Mouse (Mus musculus) ES-Bruce4 (cell line): ENCODE data around the gene Tceal6. TPM values are rescaled to one million over a fixed set of nuclear protein-coding genes. Genes with fewer than 3 reads are reported as not detected.
A peak's percentile ranks its signal among the peaks of the same experiment; 100 is the strongest.
"Not testable (repeated sequence)": the region's sequence is repeated elsewhere in the genome, so short reads cannot be mapped to it uniquely, and the experiment has no call there.

Source experiments
- H3K27ac ChIP-seq: 2 replicates; pipeline ENCODE4 v1.5.1; 2012; ENCODE audit warnings: low read length, inconsistent platforms; ENCODE audit not compliant: insufficient read depth
- H3K27me3 ChIP-seq: 2 replicates; pipeline ENCODE4 v1.6.1; 2012; ENCODE audit warnings: mild to moderate bottlenecking, low read length, inconsistent platforms; ENCODE audit not compliant: control insufficient read depth, poor library complexity, insufficient read depth, severe bottlenecking
- H3K36me3 ChIP-seq: 2 replicates; pipeline ENCODE4 v1.6.1; 2012; ENCODE audit warnings: inconsistent platforms, mild to moderate bottlenecking, low read length, moderate library complexity; ENCODE audit not compliant: control insufficient read depth, poor library complexity, insufficient read depth, severe bottlenecking
- H3K4me1 ChIP-seq: one replicate; pipeline ENCODE4 v1.8.1; 2011; ENCODE audit warnings: low read length; ENCODE audit not compliant: control insufficient read depth, insufficient read depth
- H3K4me3 ChIP-seq: 2 replicates; pipeline ENCODE4 v1.5.1; 2011; ENCODE audit warnings: low read depth, mild to moderate bottlenecking, low read length
- H3K9ac ChIP-seq: 2 replicates; pipeline ENCODE4 v1.6.1; 2012; ENCODE audit warnings: low read depth, mild to moderate bottlenecking, inconsistent platforms; ENCODE audit not compliant: poor library complexity, severe bottlenecking
- H3K9me3 ChIP-seq: replicated peaks from 2 replicates; pipeline ENCODE4 v1.6.1; 2012; ENCODE audit warnings: mild to moderate bottlenecking, low read length, inconsistent platforms; ENCODE audit not compliant: control insufficient read depth, poor library complexity, insufficient read depth, severe bottlenecking
- CTCF ChIP-seq: IDR thresholded peaks from one replicate; pipeline ENCODE4 v1.8.1; 2011; ENCODE audit warnings: low read depth, low read length
- EP300 ChIP-seq: IDR thresholded peaks from 2 replicates; pipeline ENCODE4 v1.6.1; 2011; ENCODE audit warnings: low read depth, low read length; ENCODE audit not compliant: insufficient read depth
- POLR2A ChIP-seq: IDR thresholded peaks from one replicate; pipeline ENCODE4 v1.8.1; 2011; ENCODE audit warnings: low read length; ENCODE audit not compliant: insufficient read depth
- polyA plus RNA-seq: library from polyadenylated mRNA; stranded (reverse); fragments of >200 nt; gene quantifications from 2 replicates; pipeline ENCODE4 v1.2.4, GENCODE M21; 2011; ENCODE audit warnings: low read depth; ENCODE audit not compliant: missing spikeins, insufficient read depth, insufficient read length

Tceal6 gene
- polyA plus RNA-seq: not detected in 2 replicates

GRCm38 (mm10) chrX:135210436-135211221 is at the start of gene Tceal6:
TSS of gene Tceal6 (minus strand) at chrX:135210687.
- Histone ChIP-seq H3K27ac (no peak within 1 kb of the TSS), H3K4me3 (peak within 1 kb of the TSS; percentile 29; the same call in 1 of the 2 replicates), H3K9me3 (no peaks in the 10 kb centered on the region), H3K9ac (no peak within 1 kb of the TSS), H3K36me3 (no peaks in the 10 kb centered on the region), H3K4me1 (peaks cover 2% of the 10 kb centered on the region), H3K27me3 (no peaks in the 10 kb centered on the region)
- no peak for TF ChIP-seq POLR2A
- no peak for TF ChIP-seq CTCF
- no peak for TF ChIP-seq EP300

- H3K9ac ChIP-seq, H3K4me1 ChIP-seq, H3K9me3 ChIP-seq, H3K36me3 ChIP-seq, H3K27me3 ChIP-seq, H3K27ac ChIP-seq: not testable (repeated sequence)
- peak overlapping the region; percentile 29; the same call in 1 of the 2 replicates for H3K4me3 ChIP-seq
Observed at GRCm38 (mm10) chrX:135209773-135210435, 583 bp downstream of the Tceal6 start.

DNA sequence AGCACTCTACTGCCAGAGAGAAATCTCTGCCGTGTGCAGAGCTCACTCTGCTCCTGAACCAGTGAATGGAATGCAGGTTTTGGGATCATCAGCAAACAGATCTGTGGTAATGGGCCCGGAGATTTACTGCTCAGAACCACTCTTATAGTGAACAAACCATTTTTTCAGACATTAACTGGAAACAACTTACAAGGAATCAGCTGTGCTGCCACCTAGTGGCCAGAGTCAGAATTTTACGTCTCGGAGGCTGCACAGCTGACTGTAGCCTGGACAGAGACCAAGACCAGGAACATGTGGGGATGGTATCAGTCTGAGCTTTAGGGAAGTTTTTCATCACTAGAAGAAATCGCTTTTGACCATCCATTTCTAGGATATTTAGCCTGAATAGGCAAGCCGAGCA is 20.6 kb downstream of the Tceal6 start:
- not testable (repeated sequence) for H3K36me3 ChIP-seq, H3K27me3 ChIP-seq, H3K9ac ChIP-seq, H3K27ac ChIP-seq, H3K4me1 ChIP-seq, H3K9me3 ChIP-seq, H3K4me3 ChIP-seq

DNA sequence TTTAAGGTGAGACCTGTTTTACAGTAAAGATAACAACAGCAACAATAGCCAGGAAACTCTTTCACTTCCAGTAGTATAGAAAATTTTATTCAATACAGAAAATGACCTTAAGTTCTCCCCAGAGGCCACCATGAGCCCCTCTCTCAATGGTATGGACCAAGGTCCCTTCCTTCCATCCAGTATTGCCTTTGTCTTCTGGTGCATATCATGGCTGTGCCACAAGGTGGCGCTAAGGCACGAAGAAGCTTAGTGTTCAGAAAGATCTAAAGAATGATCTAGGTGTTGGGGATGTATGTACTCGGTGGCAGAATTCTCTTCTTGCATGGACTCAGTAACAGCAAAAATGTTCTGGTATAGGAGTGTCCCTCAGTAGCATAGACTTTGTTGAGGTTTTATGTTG is 21.8 kb downstream of the Tceal6 start:
- H3K27me3 ChIP-seq, H3K9me3 ChIP-seq, H3K36me3 ChIP-seq, H3K4me1 ChIP-seq, H3K27ac ChIP-seq, H3K4me3 ChIP-seq, H3K9ac ChIP-seq: not testable (repeated sequence)

DNA sequence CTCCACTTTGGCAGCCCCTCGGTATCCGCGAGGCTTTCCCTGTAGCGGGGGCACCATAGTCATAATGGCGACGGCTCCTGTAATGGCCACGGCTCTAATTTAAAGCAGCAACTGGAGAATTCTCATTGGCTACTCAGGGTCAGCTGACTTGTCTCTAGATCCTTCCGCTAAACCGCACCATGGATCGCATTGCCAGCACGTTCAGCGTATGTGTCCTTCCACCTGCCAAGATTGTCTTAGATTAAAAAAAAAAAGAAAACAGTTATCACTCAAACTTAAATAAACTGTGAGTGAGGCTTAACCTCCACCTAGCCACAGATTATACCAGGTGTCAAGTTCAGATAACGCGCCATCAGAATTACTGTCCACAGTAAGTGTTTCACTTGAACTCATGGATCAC is 33.0 kb downstream of the Tceal6 start, which contains the start of gene Gm15023:
Gene Gm15023 (minus strand): TSS at position 101 of the 400 bp plus-strand sequence.
- not testable (repeated sequence) for H3K4me1 ChIP-seq, H3K9ac ChIP-seq, H3K27me3 ChIP-seq, H3K9me3 ChIP-seq, H3K4me3 ChIP-seq, H3K27ac ChIP-seq, H3K36me3 ChIP-seq

Other genes starting within 250 kb of the Tceal6 start
- 0.29 and 0.45 TPM in 2 replicates for gene Nxf2, start 245.9 kb downstream of the Tceal6 start, polyA plus RNA-seq
- gene Zmat1, start 201.5 kb downstream of the Tceal6 start, polyA plus RNA-seq: 1.0 and 1.6 TPM in 2 replicates
- gene Gm15023, start 33.1 kb downstream of the Tceal6 start, polyA plus RNA-seq: not detected in 2 replicates
- not detected in 2 replicates for gene Pramel3, start 91.6 kb upstream of the Tceal6 start, polyA plus RNA-seq
- gene Gm5128, start 162.6 kb upstream of the Tceal6 start, polyA plus RNA-seq: not detected in 2 replicates
- gene Gm7903, start 223.1 kb upstream of the Tceal6 start, polyA plus RNA-seq: 0.18 TPM in 1 of 2 replicates, not detected in the other